Mouse (Mus musculus) forelimb bud, embryonic 11.5 days (tissue): ENCODE results near the gene Zfp689.
"Not testable (repeated sequence)": the region's sequence is repeated elsewhere in the genome, so short reads cannot be mapped to it uniquely, and the experiment has no call there.

Experiments used
- DNase-seq: peaks from one replicate; pipeline ENCODE4 v3.0.0-alpha.2; 2012; ENCODE audit warnings: low read depth, low spot score

Gene Zfp689

GRCm38 (mm10) chr7:127470743-127471645, 22.0 kb upstream of the Zfp689 start:
- peak; percentile 96 for DNase-seq

- no peak for DNase-seq
These were observed 21.2 kb upstream of the Zfp689 start for GRCm38 (mm10) chr7:127470011-127470715.

GRCm38 (mm10) chr7:127466606-127467005, 17.6 kb upstream of the Zfp689 start:
- DNase-seq: no peak

GRCm38 (mm10) chr7:127465670-127466069, 16.7 kb upstream of the Zfp689 start:
- not testable (repeated sequence) for DNase-seq

- DNase-seq: no peak
These were observed 16.2 kb upstream of the Zfp689 start for GRCm38 (mm10) chr7:127465191-127465590.

- DNase-seq: not testable (repeated sequence)
These were observed 10.4 kb upstream of the Zfp689 start, which contains the start of gene Prr14 for GRCm38 (mm10) chr7:127459311-127459710. Gene Prr14, plus strand, starts transcription at chr7:127459611.

GRCm38 (mm10) chr7:127458371-127459122, 9.6 kb upstream of the Zfp689 start:
- not testable (repeated sequence) for DNase-seq

- DNase-seq: no peak
These were observed 5.9 kb upstream of the Zfp689 start for GRCm38 (mm10) chr7:127454905-127455304.

- DNase-seq: no peak
These were observed 4.1 kb upstream of the Zfp689 start for GRCm38 (mm10) chr7:127453056-127453455.

- no peak for DNase-seq
These were observed 1.0 kb upstream of the Zfp689 start for GRCm38 (mm10) chr7:127449966-127450365.

- no peak for DNase-seq
These were observed 5.0 kb downstream of the Zfp689 start for GRCm38 (mm10) chr7:127443976-127444375.

GRCm38 (mm10) chr7:127437724-127438123, 11.2 kb downstream of the Zfp689 start:
- DNase-seq: no peak

- no peak for DNase-seq
These were observed 13.8 kb downstream of the Zfp689 start for GRCm38 (mm10) chr7:127435206-127435605.

GRCm38 (mm10) chr7:127426354-127426753, 22.6 kb downstream of the Zfp689 start:
- DNase-seq: no peak

- no peak for DNase-seq
These were observed 23.0 kb downstream of the Zfp689 start for GRCm38 (mm10) chr7:127425911-127426310.

GRCm38 (mm10) chr7:127425291-127425690, 23.7 kb downstream of the Zfp689 start:
- DNase-seq: no peak

- DNase-seq: no peak
These were observed 26.7 kb downstream of the Zfp689 start for GRCm38 (mm10) chr7:127422247-127422646.

GRCm38 (mm10) chr7:127421388-127422191, 27.4 kb downstream of the Zfp689 start, which contains the start of gene Zfp688:
Gene Zfp688, minus strand, starts transcription at chr7:127422068.
- DNase-seq: peak; percentile 90

- no peak for DNase-seq
These were observed 37.5 kb downstream of the Zfp689 start for GRCm38 (mm10) chr7:127411418-127411817.

- DNase-seq: peak; percentile 81
These were observed 42.7 kb downstream of the Zfp689 start, which contains the start of gene Zfp764 for GRCm38 (mm10) chr7:127406002-127406987. Gene Zfp764, minus strand, starts transcription at chr7:127406822.
